Mouse (Mus musculus) heart, embryonic 16.5 days (tissue): ENCODE measurements around the gene Gm49336. TPM values are rescaled to one million over a fixed set of nuclear protein-coding genes. Genes with fewer than 3 reads are reported as not detected.

Experiments
- ATAC-seq: fragments of 200-750 bp; cut with Nextera tagmentation; replicated peaks from 2 replicates; pipeline ENCODE4 v1.8.0; 2017; ENCODE audit warnings: moderate number of reproducible peaks; ENCODE audit not compliant: insufficient read depth, low FRiP score; ENCODE audit errors: extremely low read depth
- H3K27ac ChIP-seq: fragments of 300-500 bp; sonication (generic); 2 replicates; pipeline ENCODE4 v1.5.1; 2014; ENCODE audit warnings: mild to moderate bottlenecking, low read length, control low read depth, moderate library complexity
- H3K27me3 ChIP-seq: fragments of 300-500 bp; sonication (generic); 2 replicates; pipeline ENCODE4 v1.6.1; 2014; ENCODE audit warnings: low read length, mixed read lengths; ENCODE audit not compliant: control insufficient read depth, insufficient read depth
- H3K36me3 ChIP-seq: fragments of 300-500 bp; sonication (generic); 2 replicates; pipeline ENCODE4 v1.6.1; 2014; ENCODE audit not compliant: control insufficient read depth, insufficient read depth
- H3K4me1 ChIP-seq: fragments of 300-500 bp; sonication (generic); 2 replicates; pipeline ENCODE4 v1.6.1; 2014; ENCODE audit warnings: low read length, mixed read lengths; ENCODE audit not compliant: control insufficient read depth, insufficient read depth
- H3K4me2 ChIP-seq: fragments of 300-500 bp; sonication (generic); 2 replicates; pipeline ENCODE4 v1.6.1; 2014; ENCODE audit warnings: low read depth, mild to moderate bottlenecking, control low read depth, low read length
- H3K4me3 ChIP-seq: fragments of 300-500 bp; sonication (generic); 2 replicates; pipeline ENCODE4 v1.5.1; 2014; ENCODE audit warnings: mild to moderate bottlenecking, control low read depth, low read length
- H3K9ac ChIP-seq: fragments of 300-500 bp; sonication (generic); 2 replicates; pipeline ENCODE4 v1.6.1; 2014; ENCODE audit warnings: low read length, control low read depth
- H3K9me3 ChIP-seq: fragments of 300-500 bp; sonication (generic); replicated peaks from 2 replicates; pipeline ENCODE4 v1.6.1; 2016; ENCODE audit warnings: low read length; ENCODE audit not compliant: control insufficient read depth
- WGBS: fragments of 180-500 bp; shearing (Covaris S2); extraction: QIAGEN DNeasy Blood & Tissue Kit; methylation state at CpG from one replicate; pipeline ENCODE4 v1.1.7; 2014; 5-methylcytosine and 5-hydroxymethylcytosine counted together
- polyA plus RNA-seq: library from polyadenylated mRNA; unstranded; fragments of >200 nt; fragmentation: Nextera tagmentation; extraction: Ambion mirVana; gene quantifications from 2 replicates; pipeline ENCODE4 v1.2.1, GENCODE M21; 2015

Gene Gm49336
- polyA plus RNA-seq, 1 experiment from 2014 or later: 34.8 TPM

DNA sequence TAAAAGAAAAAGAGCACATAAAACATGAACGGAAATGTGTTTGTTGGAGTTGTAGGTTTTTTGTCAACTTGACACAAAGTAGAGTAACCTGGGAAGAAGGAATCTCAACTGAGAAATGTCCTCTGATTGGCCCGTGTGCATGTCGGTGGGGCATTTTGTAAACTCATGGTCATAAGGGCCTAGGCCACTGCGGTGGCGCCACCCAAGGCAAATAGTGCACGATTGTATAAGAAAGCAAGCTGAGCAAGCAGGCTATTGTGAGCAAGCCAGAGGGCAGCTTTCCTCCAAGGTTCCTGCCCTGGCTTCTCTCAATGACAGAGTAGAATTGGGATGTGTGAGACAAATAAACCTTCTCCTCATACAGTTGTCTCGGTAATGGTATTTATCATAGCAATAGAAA, 42.1 kb downstream of the Gm49336 start:
- Histone ChIP-seq H3K4me3 (no peak overlapping the region), H3K9ac (no peak overlapping the region), H3K36me3 (no peaks in the 10 kb centered on the region), H3K4me2 (no peak overlapping the region), H3K27ac (no peak overlapping the region), H3K9me3 (no peaks in the 10 kb centered on the region), H3K27me3 (no peaks in the 10 kb centered on the region), H3K4me1 (no peaks in the 10 kb centered on the region)
- WGBS: 80% methylated on average over 7 of the region's 7 CpGs
- ATAC-seq: no peak

DNA sequence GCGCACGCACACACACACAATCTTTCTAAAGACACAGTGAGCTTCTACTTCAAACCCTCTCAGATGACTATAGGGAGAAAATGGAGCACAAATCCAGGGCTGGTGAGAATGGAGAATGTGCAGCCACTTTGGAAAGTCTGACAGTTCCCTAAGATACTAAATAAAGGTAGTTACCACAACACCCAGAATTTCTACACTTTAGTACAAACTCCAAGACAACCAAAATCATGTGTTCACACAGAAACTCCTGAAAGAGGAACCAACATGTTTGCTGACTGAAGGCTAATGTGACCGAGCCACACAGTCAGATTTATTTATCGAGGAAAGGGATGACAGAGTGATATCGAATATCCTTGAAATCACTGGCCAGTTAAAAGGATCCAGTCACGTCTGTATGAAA, 46.3 kb downstream of the Gm49336 start:
- no peak overlapping the region for H3K4me2 ChIP-seq
- no peak for ATAC-seq
- no peak overlapping the region for H3K9ac ChIP-seq
- no peaks in the 10 kb centered on the region for H3K4me1 ChIP-seq
- H3K4me3 ChIP-seq: no peak overlapping the region
- no peaks in the 10 kb centered on the region for H3K27me3 ChIP-seq
- H3K27ac ChIP-seq: no peak overlapping the region
- no peaks in the 10 kb centered on the region for H3K36me3 ChIP-seq
- 90% methylated on average over 6 of the region's 6 CpGs for WGBS
- H3K9me3 ChIP-seq: no peaks in the 10 kb centered on the region

DNA sequence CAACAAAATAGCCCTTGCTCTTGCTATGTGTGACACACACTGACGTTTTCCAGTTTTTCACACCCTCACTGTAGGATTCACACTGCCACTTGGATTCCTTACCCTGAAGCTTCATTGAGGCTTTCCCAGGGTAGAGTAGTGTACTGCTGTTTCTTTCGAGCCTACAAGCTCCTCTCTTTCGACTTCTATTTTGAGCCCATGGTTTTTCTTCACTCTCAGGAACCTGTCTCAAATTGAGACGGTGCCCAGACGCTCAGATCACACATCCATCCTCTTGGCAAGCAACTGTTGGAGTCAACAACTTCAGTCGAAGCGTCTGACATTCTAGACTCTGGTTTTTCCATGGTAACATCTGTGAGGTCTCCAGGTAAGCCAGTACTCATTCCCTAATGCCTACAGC, 54.4 kb downstream of the Gm49336 start, which contains the start of gene Atp8a2:
Gene Atp8a2 (minus strand): TSS at position 296 of the 400 bp plus-strand sequence.
- WGBS: 36% methylated on average over 7 of the region's 7 CpGs
- peaks cover 9% of the 10 kb centered on the region for H3K4me1 ChIP-seq
- H3K27ac ChIP-seq: no peak within 1 kb of the TSS
- H3K36me3 ChIP-seq: no peaks in the 10 kb centered on the region
- H3K4me2 ChIP-seq: no peak within 1 kb of the TSS
- H3K4me3 ChIP-seq: no peak within 1 kb of the TSS
- no peaks in the 10 kb centered on the region for H3K9me3 ChIP-seq
- H3K9ac ChIP-seq: no peak within 1 kb of the TSS; the same call in 1 of the 2 replicates
- no peak for ATAC-seq
- no peaks in the 10 kb centered on the region for H3K27me3 ChIP-seq

DNA sequence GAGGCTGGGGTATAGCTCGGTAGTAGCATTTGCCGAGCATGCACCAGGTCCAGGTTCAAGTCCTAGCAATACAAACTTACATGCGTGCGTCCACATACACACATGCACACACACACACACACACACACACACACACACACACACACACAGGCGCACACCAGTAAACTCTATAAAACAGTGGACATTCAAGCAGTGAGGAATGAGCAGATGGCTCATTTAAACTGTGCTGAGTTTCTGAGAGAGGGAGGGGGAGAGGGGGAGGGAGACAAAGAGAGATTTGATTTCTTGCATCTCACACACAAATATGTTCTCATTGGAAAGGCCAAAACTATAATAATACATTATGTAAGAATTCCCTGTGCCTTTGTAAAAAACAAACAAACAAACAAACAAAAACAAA, 55.3 kb downstream of the Gm49336 start:
- H3K36me3 ChIP-seq: no peaks in the 10 kb centered on the region
- H3K27ac ChIP-seq: no peak overlapping the region
- WGBS: 86% methylated on average over 5 of the region's 5 CpGs
- no peaks in the 10 kb centered on the region for H3K27me3 ChIP-seq
- H3K9me3 ChIP-seq: no peaks in the 10 kb centered on the region; the same call in 1 of the 2 replicates
- H3K4me1 ChIP-seq: peaks cover 9% of the 10 kb centered on the region
- H3K4me3 ChIP-seq: no peak overlapping the region
- no peak for ATAC-seq
- H3K9ac ChIP-seq: no peak overlapping the region
- no peak overlapping the region for H3K4me2 ChIP-seq

DNA sequence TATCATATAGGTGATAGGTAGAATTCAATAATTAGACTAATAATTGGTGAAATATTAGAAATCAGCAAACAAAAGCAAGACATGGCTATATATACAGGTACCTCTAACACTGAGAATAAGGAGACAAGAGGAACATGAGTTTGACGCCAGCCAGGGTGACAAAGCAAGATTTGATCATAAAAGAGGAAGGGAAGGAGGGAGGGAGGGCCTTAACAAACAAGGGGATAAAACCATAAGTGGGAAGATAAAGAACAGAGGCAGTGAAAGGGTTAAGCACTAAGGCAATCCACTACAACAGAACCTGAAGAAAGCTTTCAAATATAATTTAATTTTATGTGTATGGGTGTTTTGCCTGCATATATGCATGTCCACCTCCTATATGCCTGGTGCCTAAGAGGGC, 56.7 kb downstream of the Gm49336 start:
- 68% methylated on average over 1 of the region's 1 CpGs for WGBS
- Histone ChIP-seq H3K27me3 (no peaks in the 10 kb centered on the region), H3K4me3 (no peak overlapping the region), H3K9ac (no peak overlapping the region), H3K36me3 (no peaks in the 10 kb centered on the region), H3K9me3 (no peaks in the 10 kb centered on the region; the same call in 1 of the 2 replicates), H3K27ac (no peak overlapping the region), H3K4me2 (no peak overlapping the region), H3K4me1 (peaks cover 15% of the 10 kb centered on the region)
- ATAC-seq: no peak

DNA sequence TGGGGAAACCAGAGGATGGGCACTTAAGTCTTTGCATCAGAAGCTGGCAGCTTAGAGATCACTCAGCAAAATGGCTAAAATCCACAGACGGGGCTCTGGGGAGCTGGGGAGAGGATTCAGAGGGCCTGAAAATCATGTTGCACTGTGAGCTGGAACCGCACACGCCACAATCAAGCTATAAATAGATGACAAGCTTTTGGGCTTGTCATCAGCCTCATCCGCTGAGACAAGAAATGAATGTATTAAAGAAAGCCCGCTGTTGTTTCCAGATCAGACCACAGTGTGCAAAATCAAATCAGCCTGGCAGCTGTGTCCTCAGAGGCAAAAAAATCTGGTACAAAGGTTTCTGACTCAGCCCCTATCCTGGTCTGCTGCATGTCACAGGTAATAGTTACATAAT, 61.5 kb downstream of the Gm49336 start:
- Histone ChIP-seq H3K27ac (peak overlapping the region; percentile 86), H3K27me3 (no peaks in the 10 kb centered on the region), H3K4me1 (peaks cover 17% of the 10 kb centered on the region), H3K36me3 (no peaks in the 10 kb centered on the region), H3K9ac (no peak overlapping the region), H3K4me3 (no peak overlapping the region), H3K9me3 (no peaks in the 10 kb centered on the region; the same call in 1 of the 2 replicates), H3K4me2 (0 out of 2 replicates have a peak overlapping the region, but pooled peaks have one; percentile 8)
- 40% methylated on average over 5 of the region's 5 CpGs for WGBS
- ATAC-seq: peak; percentile 79

DNA sequence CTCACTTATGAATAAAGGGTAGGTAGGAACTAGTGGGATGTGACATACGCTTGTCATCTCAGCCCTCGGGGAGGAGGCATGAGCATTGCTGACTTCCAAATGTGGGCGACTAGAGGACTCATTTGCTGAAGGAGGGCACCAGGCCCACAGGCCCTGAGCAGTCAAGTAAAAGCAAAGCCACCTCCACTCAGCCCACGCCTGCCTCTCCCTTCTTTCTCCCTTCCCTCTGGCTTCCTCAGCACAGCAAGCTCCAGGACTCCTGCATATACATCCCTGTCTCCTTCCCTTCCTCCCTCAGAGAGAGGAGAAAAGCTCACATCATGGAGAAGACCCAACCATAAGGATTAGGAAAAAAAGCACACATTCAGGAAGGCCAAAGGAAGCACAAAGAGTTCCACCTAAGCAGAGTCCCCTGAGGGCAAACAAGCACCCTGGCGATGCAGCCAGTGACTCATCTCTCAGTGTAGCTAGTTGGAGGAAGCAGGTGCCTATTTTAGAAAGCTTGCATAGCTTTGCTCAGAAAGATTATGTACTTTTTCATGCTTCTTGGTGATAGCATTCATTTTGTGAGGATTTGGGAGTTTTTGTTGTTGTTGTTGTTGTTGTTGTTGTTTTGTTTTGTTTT, 63.0 kb downstream of the Gm49336 start:
- no peak overlapping the region for H3K4me2 ChIP-seq
- 71% methylated on average over 5 of the region's 5 CpGs for WGBS

DNA sequence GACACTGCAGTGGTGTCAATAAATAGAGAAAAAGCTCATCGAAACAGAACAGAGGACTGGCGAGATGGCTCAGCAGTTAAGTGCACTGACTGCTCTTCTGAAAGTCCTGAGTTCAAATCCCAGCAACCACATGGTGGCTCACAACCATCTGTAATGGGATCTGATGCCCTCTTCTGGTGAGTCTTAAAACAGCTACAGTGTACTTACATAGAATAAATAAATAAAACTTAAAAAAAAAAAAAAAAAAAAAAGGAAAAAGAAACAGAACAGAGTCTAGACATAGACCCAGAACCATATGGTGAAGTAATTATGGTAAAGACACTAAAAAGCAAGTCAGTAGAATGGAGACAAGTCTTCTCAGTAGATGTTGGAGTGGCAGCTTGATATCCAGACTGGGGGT, 70.0 kb downstream of the Gm49336 start:
- no peak overlapping the region for H3K27ac ChIP-seq
- no peaks in the 10 kb centered on the region for H3K9me3 ChIP-seq
- peaks cover 4% of the 10 kb centered on the region for H3K4me1 ChIP-seq
- H3K4me2 ChIP-seq: no peak overlapping the region
- WGBS: 95% methylated on average over 2 of the region's 2 CpGs
- H3K27me3 ChIP-seq: no peaks in the 10 kb centered on the region
- no peak overlapping the region for H3K4me3 ChIP-seq
- no peak overlapping the region for H3K9ac ChIP-seq
- no peak for ATAC-seq
- H3K36me3 ChIP-seq: no peaks in the 10 kb centered on the region

More for the DNA sequence above, 63.0 kb downstream of the Gm49336 start:
- H3K9ac ChIP-seq: no peak overlapping the region
- peaks cover 21% of the 10 kb centered on the region for H3K4me1 ChIP-seq
- no peaks in the 10 kb centered on the region for H3K27me3 ChIP-seq
- H3K36me3 ChIP-seq: no peaks in the 10 kb centered on the region
- no peaks in the 10 kb centered on the region; the same call in 1 of the 2 replicates for H3K9me3 ChIP-seq
- no peak overlapping the region for H3K4me3 ChIP-seq
- ATAC-seq: no peak
- 0 out of 2 replicates have a peak overlapping the region, but pooled peaks have one; percentile 25 for H3K27ac ChIP-seq

DNA sequence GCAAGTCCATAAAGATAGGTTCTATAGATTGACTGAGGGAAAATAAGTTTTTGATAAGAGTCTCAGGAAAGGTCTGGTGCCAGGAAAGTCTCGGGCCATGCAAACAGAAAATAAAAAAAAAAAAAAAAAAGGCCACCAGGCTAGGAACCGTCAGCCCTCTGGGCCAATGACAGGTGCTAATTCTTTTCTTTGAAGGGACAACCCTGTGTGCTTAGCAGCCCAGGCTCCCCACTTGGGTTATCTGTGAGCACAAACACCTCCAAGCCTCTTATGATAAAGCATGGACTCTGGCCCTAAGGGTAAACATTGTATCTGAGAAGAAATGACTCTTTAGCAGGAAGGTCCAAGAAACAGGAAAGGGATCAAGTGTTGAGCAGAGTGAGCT, 72.7 kb downstream of the Gm49336 start:
- Histone ChIP-seq H3K36me3 (no peaks in the 10 kb centered on the region), H3K27ac (no peak overlapping the region), H3K4me3 (peak overlapping the region; percentile 80), H3K9me3 (no peaks in the 10 kb centered on the region), H3K4me1 (peaks cover 2% of the 10 kb centered on the region), H3K27me3 (no peaks in the 10 kb centered on the region), H3K4me2 (peak overlapping the region; percentile 87), H3K9ac (no peak overlapping the region)
- ATAC-seq: no peak
- WGBS: 17% methylated on average over 2 of the region's 2 CpGs
